Mouse (Mus musculus) small intestine, adult 2 months (tissue): ENCODE results near the gene A930017K11Rik.

Experiments used
- CTCF ChIP-seq: fragments of 200-500 bp; IDR thresholded peaks from 2 replicates; pipeline ENCODE4 v1.5.1; 2012; ENCODE audit warnings: low read depth, mild to moderate bottlenecking, control low read depth, inconsistent platforms, low read length, moderate library complexity, mixed read lengths; ENCODE audit not compliant: insufficient replicate concordance, insufficient read length; ENCODE audit errors: extremely low read depth
- POLR2A ChIP-seq: fragments of 200-500 bp; IDR thresholded peaks from 2 replicates; pipeline ENCODE4 v1.6.1; 2012; ENCODE audit warnings: low read depth, mild to moderate bottlenecking, control low read depth, inconsistent platforms, low read length, moderate library complexity

GRCm38 (mm10) chr17:25962413-25962905 lies 10.1 kb upstream of the A930017K11Rik start:
- TF ChIP-seq CTCF (no peak), POLR2A (no peak)
